Mouse (Mus musculus) CD8-positive naive resting alpha-beta T cell, adult 57 days (primary cell): ENCODE measurements around the gene Bbs4. TPM values are rescaled to one million over a fixed set of nuclear protein-coding genes. Genes with fewer than 3 reads are reported as not detected.

Experiments used
- total RNA-seq: library from RNA; stranded (reverse); gene quantifications from one replicate; pipeline ENCODE4 v1.2.4, GENCODE M21; 2023

The Bbs4 gene
- 6.1 TPM for total RNA-seq

GRCm38 (mm10) chr9:59353253-59353639, at the start of gene Bbs4:
Gene Bbs4, minus strand, starts transcription at chr9:59353508.

GRCm38 (mm10) chr9:59290957-59291687, 62.2 kb downstream of the Bbs4 start, which contains the start of gene Adpgk:
Gene Adpgk, plus strand, starts transcription at chr9:59291558.

Other genes with a start within 250 kb of the Bbs4 start
- gene Adpgk, start 62.0 kb downstream of the Bbs4 start, total RNA-seq = 58.0 TPM
- 159 TPM for gene Arih1, start 133.1 kb upstream of the Bbs4 start, total RNA-seq
- 41.8 TPM for gene Hexa, start 186.0 kb upstream of the Bbs4 start, total RNA-seq
- gene Tmem202, start 186.3 kb upstream of the Bbs4 start, total RNA-seq = 1.1 TPM
- not detected for gene Celf6, start 224.4 kb upstream of the Bbs4 start, total RNA-seq